Mouse (Mus musculus) bone marrow macrophage, adult 2 months (primary cell): ENCODE data around the gene Cytip.

ENCODE experiments used
- CTCF ChIP-seq: IDR thresholded peaks from 2 replicates; pipeline ENCODE4 v1.5.1; 2012; ENCODE audit warnings: low read depth, mild to moderate bottlenecking, low read length, moderate library complexity
- POLR2A ChIP-seq: IDR thresholded peaks from 2 replicates; pipeline ENCODE4 v1.6.1; 2012; ENCODE audit warnings: mild to moderate bottlenecking, low read depth, low read length, borderline replicate concordance

GRCm38 (mm10) chr2:58196880-58197279 lies 1.5 kb upstream of the Cytip start:
- no peak for TF ChIP-seq CTCF
- no peak for TF ChIP-seq POLR2A
